19 mouse cellular contexts compared by ENCODE assay signal in genomic region chr14:75964000-75964399, GRCm38 (mm10). TPM values are rescaled to one million over a fixed set of nuclear protein-coding genes. Genes with fewer than 3 reads are reported as not detected.
DNase-seq lines count a peak whose midpoint lies in the region; ATAC-seq and TF ChIP-seq lines count a peak whose summit lies in the region.
"Had no signal": no experiment of that assay in that cellular context is flagged by ENCODE, and none has a peak within 500 bp of the region (broad histone marks: within the 10 kb centered on the region; RNA-seq: fewer than 3 reads in every experiment).

No protein-coding gene starts in this region.

- DNase-seq in left cerebral cortex, adult 2 months (ENCODE audit: extremely low spot score in 1 of 2, low spot score in 2 of 2), result no peak
- no peak for DNase-seq in left cerebral cortex, postnatal 4 days
- DNase-seq in 416B (ENCODE audit: low read depth), result peak; percentile 44
- DNase-seq in brain, embryonic 14.5 days (ENCODE audit: low read depth), result peak; percentile 19
- DNase-seq in embryonic facial prominence, embryonic 10.5 days (ENCODE audit: low spot score), result no peak
- DNase-seq in cerebellum, adult 9-11 months, result no peak
- DNase-seq: adrenal gland, postnatal 10 days; cerebellum, adult 8-10 months; gastrocnemius, postnatal 36 days; kidney, adult 18-20 months; kidney, postnatal 25 days; layer of hippocampus, postnatal 36 days; right cerebral cortex, postnatal 4 days; thymus, adult 2 months had no signal

- no peak for TF ChIP-seq CTCF in left cerebral cortex, adult 2 months (IDR thresholded peaks at IDR 0.05)
- no peak for TF ChIP-seq CTCF in brain, embryonic 14.5 days (IDR thresholded peaks at IDR 0.05; ENCODE audit: borderline replicate concordance, extremely low read depth, insufficient read depth, insufficient read length)

- peak; percentile 60; the same call in 1 of the 2 replicates for ATAC-seq in megakaryocyte progenitor cell, adult 5-6 weeks (replicated peaks; ENCODE audit: poor library complexity)
- ATAC-seq: CD4-positive, CD25-positive, alpha-beta regulatory T cell, adult 4 months had no signal

- H3K4me1 ChIP-seq in embryonic facial prominence, embryonic 10.5 days, result no peaks in the 10 kb centered on the region
- H3K4me1 ChIP-seq: liver, embryonic 15.5 days had no signal

- no peaks in the 10 kb centered on the region for H3K9me3 ChIP-seq in embryonic facial prominence, embryonic 10.5 days
- H3K9me3 ChIP-seq: liver, embryonic 15.5 days had no signal

- peak overlapping the region; percentile 60 for H3K4me3 ChIP-seq in left cerebral cortex, adult 2 months
- no peak overlapping the region for H3K4me3 ChIP-seq in embryonic facial prominence, embryonic 10.5 days
- H3K4me3 ChIP-seq: liver, embryonic 15.5 days; myocyte had no signal

- peak overlapping the region; percentile 91 for H3K27ac ChIP-seq in left cerebral cortex, adult 2 months
- no peak overlapping the region for H3K27ac ChIP-seq in embryonic facial prominence, embryonic 10.5 days (replicated peaks)
- H3K27ac ChIP-seq: liver, embryonic 15.5 days had no signal

- intact Hi-C loops in left cerebral cortex, adult 2 months (cut with DNase I), result loop anchor here (2.0 to 5.0 kb wide), 4 partner anchors 47 to 453 kb away; partner anchors contain the start of gene Gtf2f2
- intact Hi-C loops in left cerebral cortex, postnatal 4 days (cut with DNase I), result loop anchor here (5.0 to 10.0 kb wide), 2 partner anchors 89 to 113 kb away; no protein-coding TSS in a partner anchor

- H3K36me3 ChIP-seq in embryonic facial prominence, embryonic 10.5 days (replicated peaks), result no peaks in the 10 kb centered on the region
- H3K36me3 ChIP-seq: liver, embryonic 15.5 days had no signal

- 79% methylated on average over 5 of the region's 5 CpGs for WGBS in embryonic facial prominence, embryonic 10.5 days

- TF ChIP-seq POLR2A in brain, embryonic 14.5 days (IDR thresholded peaks at IDR 0.05; ENCODE audit: borderline replicate concordance, extremely low read depth, insufficient read depth, insufficient read length, poor library complexity, severe bottlenecking), result no peak

- H3K27me3 ChIP-seq in embryonic facial prominence, embryonic 10.5 days (replicated peaks; ENCODE audit: low read depth, poor library complexity, severe bottlenecking), result no peaks in the 10 kb centered on the region
- H3K27me3 ChIP-seq: liver, embryonic 15.5 days had no signal

RNA-seq across cellular contexts. Expression of gene Kctd4, which starts 9.2 kb away (rescaled TPM):
- total RNA-seq in left cerebral cortex, adult 2 months (2021), result 10 to 100 TPM; 18.6 to 19.7 TPM
- 10 to 100 TPM; 19.2 to 23.4 TPM for total RNA-seq in left cerebral cortex, postnatal 4 days (2021)
- 3.3 TPM in 2 replicates for polyA plus RNA-seq in brain, embryonic 14.5 days (2012; rRNA removed)
- total RNA-seq in megakaryocyte progenitor cell, adult 5-6 weeks (2015), result not detected in 2 replicates
- 0.24 TPM in 1 of 2 replicates, not detected in the other for total RNA-seq in megakaryocyte progenitor cell, adult 5-6 weeks (2017)
- 0.67 and 0.84 TPM in 2 replicates for polyA plus RNA-seq in embryonic facial prominence, embryonic 10.5 days (2016; fragmentation: Nextera tagmentation; extraction: Ambion mirVana)
- total RNA-seq: adrenal gland, postnatal 10 days; gastrocnemius, postnatal 36 days; hematopoietic stem cell, adult 5-6 weeks had no signal

RNA-seq across cellular contexts. Expression of gene Gtf2f2, which starts 46.7 kb away (rescaled TPM):
- total RNA-seq in left cerebral cortex, adult 2 months (2021), result 10 to 100 TPM; 14.8 to 15.5 TPM
- total RNA-seq in left cerebral cortex, postnatal 4 days (2021), result 10 to 100 TPM; 33.8 to 38.3 TPM
- polyA plus RNA-seq in brain, embryonic 14.5 days (2012; rRNA removed), result 22.6 and 22.8 TPM in 2 replicates
- 66.1 and 71.3 TPM in 2 replicates for total RNA-seq in megakaryocyte progenitor cell, adult 5-6 weeks (2015)
- 76.0 and 91.5 TPM in 2 replicates for total RNA-seq in megakaryocyte progenitor cell, adult 5-6 weeks (2017)
- 55.7 and 56.2 TPM in 2 replicates for polyA plus RNA-seq in embryonic facial prominence, embryonic 10.5 days (2016; fragmentation: Nextera tagmentation; extraction: Ambion mirVana)

Comparison
In these comparisons a context has a peak if more than half of its experiments do, and no peak if none do; other contexts are left out.
1. DNase-seq: peak in 416B (single experiment) and brain, embryonic 14.5 days (single experiment); none in left cerebral cortex, adult 2 months (0 of 2), left cerebral cortex, postnatal 4 days (single experiment), embryonic facial prominence, embryonic 10.5 days (single experiment) and cerebellum, adult 9-11 months (single experiment).
2. RNA of gene Kctd4, which starts 9.2 kb away (total RNA-seq): 19.2 to 23.4 TPM in left cerebral cortex, postnatal 4 days and 18.6 to 19.7 TPM in left cerebral cortex, adult 2 months; 0.24 TPM in megakaryocyte progenitor cell, adult 5-6 weeks; every median in the first group is over 10 times any median in the second.